Mouse (Mus musculus) WW6 (cell line): ENCODE results near the gene Gpi1.
"Not testable (repeated sequence)": the region's sequence is repeated elsewhere in the genome, so short reads cannot be mapped to it uniquely, and the experiment has no call there.

Experiments
- DNase-seq: peaks from one replicate; pipeline ENCODE4 v3.0.0-alpha.2; 2013; ENCODE audit warnings: low read depth, low spot score

Gene Gpi1

GRCm38 (mm10) chr7:34229691-34230111, 435 bp downstream of the Gpi1 start:
- no peak for DNase-seq

GRCm38 (mm10) chr7:34229153-34229552, 983 bp downstream of the Gpi1 start:
- DNase-seq, result no peak

GRCm38 (mm10) chr7:34228641-34229040, 1.5 kb downstream of the Gpi1 start:
- DNase-seq, result no peak

GRCm38 (mm10) chr7:34226846-34227245, 3.3 kb downstream of the Gpi1 start:
- no peak for DNase-seq

- DNase-seq, result no peak
Observed at GRCm38 (mm10) chr7:34226086-34226485, 4.0 kb downstream of the Gpi1 start.

GRCm38 (mm10) chr7:34224308-34224707, 5.8 kb downstream of the Gpi1 start:
- no peak for DNase-seq

GRCm38 (mm10) chr7:34222340-34222739, 7.8 kb downstream of the Gpi1 start:
- no peak for DNase-seq

GRCm38 (mm10) chr7:34221594-34222250, 8.4 kb downstream of the Gpi1 start:
- DNase-seq, result no peak

GRCm38 (mm10) chr7:34218496-34218895, 11.6 kb downstream of the Gpi1 start:
- DNase-seq, result no peak

GRCm38 (mm10) chr7:34216474-34216873, 13.7 kb downstream of the Gpi1 start:
- no peak for DNase-seq

- DNase-seq, result no peak
Observed at GRCm38 (mm10) chr7:34215481-34215880, 14.7 kb downstream of the Gpi1 start.

- no peak for DNase-seq
Observed at GRCm38 (mm10) chr7:34214644-34215043, 15.5 kb downstream of the Gpi1 start.

GRCm38 (mm10) chr7:34213281-34213680, 16.9 kb downstream of the Gpi1 start:
- DNase-seq, result no peak

- DNase-seq, result no peak
Observed at GRCm38 (mm10) chr7:34208027-34208745, 21.9 kb downstream of the Gpi1 start.

- DNase-seq, result no peak
Observed at GRCm38 (mm10) chr7:34206331-34206730, 23.8 kb downstream of the Gpi1 start.

- DNase-seq, result not testable (repeated sequence)
Observed at GRCm38 (mm10) chr7:34202147-34202546, 28.0 kb downstream of the Gpi1 start.

- no peak for DNase-seq
Observed at GRCm38 (mm10) chr7:34200829-34201228, 29.3 kb downstream of the Gpi1 start.

- peak; percentile 47 for DNase-seq
Observed at GRCm38 (mm10) chr7:34198346-34198745, 31.8 kb downstream of the Gpi1 start.

- peak; percentile 74 for DNase-seq
Observed at GRCm38 (mm10) chr7:34196132-34197128, 33.7 kb downstream of the Gpi1 start, which contains the start of gene Pdcd2l. Pdcd2l (minus strand) TSS chr7:34196661.

- no peak for DNase-seq
Observed at GRCm38 (mm10) chr7:34195632-34196031, 34.5 kb downstream of the Gpi1 start.

GRCm38 (mm10) chr7:34192825-34193224, 37.3 kb downstream of the Gpi1 start:
- DNase-seq, result no peak
